Mouse (Mus musculus) testis, adult 2 months (tissue): Measurements from ENCODE around the gene Arl15.

Experiments used
- CTCF ChIP-seq: fragments of 200-500 bp; IDR thresholded peaks from 2 replicates; pipeline ENCODE4 v1.5.1; 2012; ENCODE audit warnings: low read depth, mild to moderate bottlenecking, inconsistent platforms, low read length, moderate library complexity; ENCODE audit not compliant: control insufficient read depth, insufficient read depth, insufficient replicate concordance
- POLR2A ChIP-seq: fragments of 200-500 bp; IDR thresholded peaks from 2 replicates; pipeline ENCODE4 v1.6.1; 2012; ENCODE audit warnings: low read depth, mild to moderate bottlenecking, inconsistent platforms, low read length, moderate library complexity; ENCODE audit not compliant: control insufficient read depth

- no peak for TF ChIP-seq POLR2A
- no peak for TF ChIP-seq CTCF
These were observed 180.6 kb downstream of the Arl15 start for GRCm38 (mm10) chr13:113974866-113975265.
